Mouse (Mus musculus) mouse embryonic stem cell (cell line): ENCODE measurements around the gene Ntm.

Source experiments
- in situ Hi-C, 2 experiments: fragments of 300-500 bp; cut with MboI; formaldehyde crosslinking; loops; 1 replicate in 1 of 2; 3 replicates in 1 of 2; pipeline ENCODE4 v1.14.3; 2019 to 2020; ENCODE audit warnings: low sequenced_read_pairs in 2 of 2, low pct_unique_long_range_greater_than_20kb in 1 of 2, mixed read lengths in 1 of 2; ENCODE audit not compliant: unreplicated experiment in 1 of 2

The Ntm gene

DNA sequence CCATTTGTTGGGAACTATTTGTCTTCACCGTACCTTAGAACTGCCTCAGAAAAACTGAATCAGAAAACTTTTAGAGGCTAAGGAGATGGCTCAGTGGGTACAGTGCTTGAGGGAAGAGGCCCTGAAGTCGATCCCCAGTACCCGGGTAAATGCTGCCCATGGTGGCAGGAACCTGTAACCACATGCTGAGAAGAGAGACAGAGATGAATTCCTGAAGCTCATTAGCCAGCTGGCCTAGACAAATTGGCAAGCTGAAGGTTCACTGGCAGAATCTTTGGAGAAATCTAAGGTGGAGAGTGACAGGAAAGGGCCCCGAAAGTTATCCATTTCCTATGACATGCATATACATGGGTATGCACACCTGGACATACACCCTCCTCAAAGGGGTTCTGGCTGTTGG lies 605.1 kb downstream of the Ntm start:
- in situ Hi-C loops = no loop called here

DNA sequence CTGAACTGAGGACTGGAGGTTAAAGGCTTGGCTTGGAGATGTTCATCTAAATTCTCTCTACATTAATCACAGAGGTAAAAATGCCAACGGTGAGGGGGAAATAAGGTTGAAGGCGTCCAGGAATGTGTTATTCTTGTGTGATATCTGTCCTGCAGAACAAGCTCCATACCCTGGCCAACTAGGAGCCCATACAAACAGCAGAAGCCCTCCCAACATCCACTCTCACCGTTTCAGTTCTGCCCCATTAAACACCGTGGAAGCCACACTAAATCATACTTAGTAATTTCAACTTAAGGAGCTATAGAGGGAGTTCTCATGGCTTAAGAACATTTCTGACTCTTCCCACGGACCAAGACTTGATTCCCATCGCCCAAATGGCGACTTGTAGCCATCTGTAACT lies 620.6 kb downstream of the Ntm start:
- in situ Hi-C loops = no loop called here

- in situ Hi-C loops = no loop called here
Observed at GRCm38 (mm10) chr9:29341292-29341691, 621.6 kb downstream of the Ntm start.

DNA sequence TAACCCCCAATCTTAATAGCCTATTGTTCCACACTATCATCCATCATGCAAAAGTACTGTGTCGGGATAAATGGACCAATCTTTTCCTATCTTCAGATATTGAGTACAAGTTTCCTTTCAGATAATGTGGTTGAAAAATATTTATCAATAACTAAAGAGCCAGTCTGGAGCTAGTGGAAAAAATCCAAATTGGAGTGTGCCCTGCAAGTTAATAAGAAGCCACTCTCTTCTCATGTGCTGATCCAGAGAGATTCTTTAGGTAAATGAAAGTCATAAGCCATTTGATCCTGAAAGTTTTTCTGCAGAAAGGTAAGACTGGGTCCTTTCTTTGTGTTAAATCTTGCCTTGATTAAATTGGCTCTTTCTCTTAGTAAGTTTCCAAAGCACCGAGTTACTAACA lies 627.3 kb downstream of the Ntm start:
- in situ Hi-C loops = no loop called here

DNA sequence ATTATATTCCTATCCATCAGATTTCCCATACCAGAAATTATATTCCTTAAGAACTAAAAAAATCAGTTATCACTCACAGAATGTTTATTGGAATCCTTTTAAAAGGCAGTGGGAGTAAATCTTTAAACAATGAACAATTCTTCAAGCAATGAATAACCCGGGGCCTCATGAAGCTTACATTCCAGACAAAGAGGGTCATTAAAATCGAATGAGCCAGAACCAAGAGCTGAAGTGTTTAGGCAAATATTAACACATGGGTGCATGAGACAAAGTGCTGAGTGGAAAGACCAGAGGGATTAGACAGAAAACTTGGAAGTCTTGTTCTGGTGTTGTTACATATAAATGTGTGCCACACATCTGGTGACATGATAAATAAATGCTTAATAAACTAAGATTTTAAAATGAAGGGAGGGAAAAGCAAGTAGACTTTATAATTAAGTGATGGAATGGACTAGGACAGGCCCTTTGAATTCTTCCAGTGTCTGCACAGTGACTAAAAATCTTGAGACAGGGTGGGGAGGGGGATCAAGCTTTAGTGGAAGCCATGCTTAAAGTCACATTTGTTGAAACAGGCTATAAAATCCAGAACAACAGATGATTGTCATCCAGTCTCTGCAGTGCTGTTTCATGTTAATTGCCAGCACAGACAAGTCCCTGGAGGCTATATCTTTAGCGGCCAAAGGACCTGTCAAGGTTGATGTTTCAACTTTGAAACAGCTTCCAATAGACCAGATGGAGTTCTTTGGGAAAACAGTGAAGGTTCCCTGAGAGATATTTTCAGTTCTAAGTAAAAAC lies 630.4 kb downstream of the Ntm start:
- in situ Hi-C loops = no loop called here

- in situ Hi-C loops = no loop called here
Observed at GRCm38 (mm10) chr9:29330486-29330885, 632.5 kb downstream of the Ntm start.

DNA sequence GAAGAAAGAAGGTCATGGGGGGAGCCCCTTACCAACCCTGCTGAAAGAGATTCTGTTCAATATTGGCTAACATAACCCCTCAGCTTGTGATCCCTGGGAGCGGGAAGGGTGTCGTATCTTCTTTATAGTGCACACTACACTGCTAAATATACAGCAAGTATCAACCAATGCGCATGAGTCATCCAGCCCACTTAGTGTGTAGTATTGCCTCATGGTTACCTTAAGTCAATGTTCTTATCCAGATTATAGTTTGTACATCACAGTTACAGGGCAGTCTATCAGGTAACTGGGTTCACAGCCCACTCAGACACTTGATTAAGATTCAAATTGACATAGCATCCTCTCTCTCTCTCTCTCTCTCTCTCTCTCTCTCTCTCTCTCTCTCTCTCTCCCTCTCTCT lies 636.7 kb downstream of the Ntm start:
- in situ Hi-C loops = no loop called here

GRCm38 (mm10) chr9:29325137-29325536 lies 637.8 kb downstream of the Ntm start:
- in situ Hi-C loops = no loop called here

- in situ Hi-C loops = no loop called here
Observed at GRCm38 (mm10) chr9:29319197-29319596, 643.7 kb downstream of the Ntm start.

GRCm38 (mm10) chr9:29318676-29319162 lies 644.2 kb downstream of the Ntm start:
- in situ Hi-C loops = no loop called here

DNA sequence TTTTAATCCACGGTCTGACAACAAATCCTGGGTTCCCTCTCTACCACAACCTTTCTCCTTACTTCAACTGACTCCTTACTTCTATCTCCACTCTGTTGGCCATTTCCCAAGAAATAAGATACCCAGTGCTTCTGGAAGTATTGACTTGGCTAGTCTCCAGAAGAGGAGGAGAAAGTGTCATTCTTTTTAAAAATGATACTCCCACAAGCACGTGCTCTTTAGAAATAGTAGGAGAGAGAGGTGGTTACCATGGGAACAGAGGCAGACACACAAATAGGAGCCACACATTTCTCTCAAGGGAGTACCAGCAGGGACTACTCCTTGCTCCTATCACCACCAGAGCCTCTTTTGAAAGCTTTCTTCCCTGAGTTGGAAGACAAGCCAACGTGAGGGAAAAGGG lies 645.3 kb downstream of the Ntm start:
- in situ Hi-C loops = no loop called here

- in situ Hi-C loops = no loop called here
Observed at GRCm38 (mm10) chr9:29315842-29316241, 647.1 kb downstream of the Ntm start.

- in situ Hi-C loops = no loop called here
Observed at GRCm38 (mm10) chr9:29306961-29307360, 656.0 kb downstream of the Ntm start.

GRCm38 (mm10) chr9:29298340-29298739 lies 664.6 kb downstream of the Ntm start:
- in situ Hi-C loops = no loop called here

DNA sequence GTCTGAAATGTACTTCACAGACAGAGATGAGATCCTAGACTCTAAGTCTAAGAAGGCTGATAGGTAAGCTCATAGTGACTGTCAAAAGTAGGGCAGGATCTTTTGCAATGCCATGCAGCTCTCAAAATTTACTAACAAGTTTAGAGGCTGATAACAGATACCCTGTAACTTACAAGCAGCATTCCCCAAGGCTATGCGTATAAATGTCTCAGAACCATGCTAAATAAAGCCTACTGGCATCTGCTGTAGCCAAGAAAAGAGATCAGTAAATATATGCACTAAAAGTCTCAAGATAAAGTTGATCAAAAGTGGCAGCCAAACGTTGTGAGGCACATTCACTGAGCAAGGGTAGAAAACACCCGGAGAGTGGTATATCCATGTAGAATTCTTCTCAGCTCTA lies 666.2 kb downstream of the Ntm start:
- in situ Hi-C loops = no loop called here

DNA sequence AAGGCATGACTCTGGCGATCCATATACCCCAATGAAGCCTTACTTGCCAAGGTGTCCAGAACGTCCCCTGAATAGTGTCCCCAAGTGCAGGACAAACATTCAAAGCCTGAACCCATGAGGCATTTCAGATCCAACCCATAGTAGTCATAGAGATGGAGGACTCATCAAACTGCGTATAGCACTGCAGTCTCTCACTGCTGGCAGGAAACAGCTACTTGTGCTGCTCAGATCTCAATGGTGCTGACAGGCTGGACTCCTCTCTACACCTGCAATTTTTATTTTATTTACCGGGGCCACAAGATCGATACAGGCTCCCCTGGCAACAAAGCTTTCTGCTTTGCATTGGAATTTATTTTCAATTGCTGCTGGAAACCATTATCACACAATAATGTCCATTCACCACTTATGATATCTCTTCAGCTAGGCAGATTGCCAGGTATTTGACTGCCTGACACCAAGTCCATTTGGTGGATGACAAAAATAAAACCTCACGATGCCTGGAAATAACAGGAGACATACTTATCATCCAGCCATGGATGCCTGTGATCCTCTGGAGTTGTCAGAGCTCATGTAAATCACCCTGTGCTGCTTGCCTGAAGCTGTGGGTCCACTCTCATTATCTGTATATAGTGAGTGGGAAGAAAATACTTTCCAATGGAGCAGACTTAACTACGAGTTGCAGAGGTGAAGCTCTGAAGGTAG lies 674.8 kb downstream of the Ntm start:
- in situ Hi-C loops = no loop called here

DNA sequence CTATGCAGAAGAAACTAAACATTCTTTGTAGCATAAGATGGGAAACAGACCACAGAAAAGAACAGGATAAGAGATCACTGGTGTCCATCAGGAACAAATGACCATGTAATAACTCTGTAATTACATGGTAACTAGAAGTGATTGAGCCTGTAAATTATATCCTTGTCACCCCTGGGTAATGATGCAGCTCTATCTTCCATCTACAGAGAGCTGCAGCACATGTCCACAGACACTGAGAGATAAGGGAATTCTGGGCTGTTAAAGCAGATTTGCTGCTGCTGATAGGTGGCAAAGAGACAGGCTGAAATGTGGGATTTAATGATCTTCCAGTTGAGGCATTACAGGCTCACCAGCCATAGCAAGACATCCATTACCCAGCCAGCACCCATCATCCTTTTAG lies 677.8 kb downstream of the Ntm start:
- in situ Hi-C loops = no loop called here

- in situ Hi-C loops = no loop called here
Observed at GRCm38 (mm10) chr9:29272861-29273260, 690.1 kb downstream of the Ntm start.

- in situ Hi-C loops = no loop called here
Observed at GRCm38 (mm10) chr9:29269988-29270387, 693.0 kb downstream of the Ntm start.

- in situ Hi-C loops = no loop called here
Observed at GRCm38 (mm10) chr9:29269277-29269646, 693.7 kb downstream of the Ntm start.
